Mouse (Mus musculus): ENCODE results near the gene Gm266.

The Gm266 gene

GRCm38 (mm10) chr12:111436640-111437039 lies 49.0 kb downstream of the Gm266 start:
- no peak for DNase-seq (ENCODE audit: low spot score)

GRCm38 (mm10) chr12:111436170-111436569 lies 49.5 kb downstream of the Gm266 start:
- no peak for DNase-seq (ENCODE audit: low spot score)

GRCm38 (mm10) chr12:111434745-111435327 lies 50.8 kb downstream of the Gm266 start:
- DNase-seq (ENCODE audit: low spot score): no peak

All from urinary bladder, postnatal 10 days (tissue).